Mouse (Mus musculus) thymus, adult 2 months (tissue): ENCODE data around the gene Nom1. TPM values are rescaled to one million over a fixed set of nuclear protein-coding genes. Genes with fewer than 3 reads are reported as not detected.

Experiments
- DNase-seq: peaks from one replicate; pipeline ENCODE4 v3.0.0; 2021
- H3K27ac ChIP-seq: fragments of 200-500 bp; 2 replicates; pipeline ENCODE4 v1.5.1; 2012; ENCODE audit warnings: low read length, control low read depth; ENCODE audit not compliant: control insufficient read depth, insufficient read depth
- H3K27me3 ChIP-seq: fragments of 200-500 bp; 2 replicates; pipeline ENCODE4 v1.6.1; 2012; ENCODE audit warnings: mild to moderate bottlenecking, low read length, moderate library complexity, mixed read lengths; ENCODE audit not compliant: control insufficient read depth, insufficient read depth
- H3K36me3 ChIP-seq: fragments of 200-500 bp; 2 replicates; pipeline ENCODE4 v1.6.1; 2012; ENCODE audit warnings: mild to moderate bottlenecking, low read length, moderate library complexity; ENCODE audit not compliant: control insufficient read depth, insufficient read depth
- H3K4me1 ChIP-seq: fragments of 200-500 bp; replicated peaks from 2 replicates; pipeline ENCODE4 v1.6.1; 2012; ENCODE audit warnings: low read length; ENCODE audit not compliant: control insufficient read depth, insufficient read depth
- H3K4me3 ChIP-seq: fragments of 200-500 bp; 2 replicates; pipeline ENCODE4 v1.5.1; 2012; ENCODE audit warnings: mild to moderate bottlenecking, low read length, control low read depth, moderate library complexity; ENCODE audit not compliant: control insufficient read depth, insufficient read depth
- CTCF ChIP-seq: fragments of 200-500 bp; IDR thresholded peaks from 2 replicates; pipeline ENCODE4 v1.5.1; 2012; ENCODE audit warnings: mild to moderate bottlenecking, control low read depth, low read length, moderate library complexity, borderline replicate concordance; ENCODE audit not compliant: control insufficient read depth, poor library complexity, insufficient read depth; ENCODE audit errors: extremely low read depth
- POLR2A ChIP-seq: fragments of 200-500 bp; IDR thresholded peaks from 2 replicates; pipeline ENCODE4 v1.6.1; 2012; ENCODE audit warnings: mild to moderate bottlenecking, low read length, control low read depth, moderate library complexity; ENCODE audit not compliant: control insufficient read depth, poor library complexity, insufficient read depth; ENCODE audit errors: extremely low read depth
- WGBS: fragments of 180-500 bp; shearing (Covaris S2); methylation state at CpG from one replicate; pipeline ENCODE4 v1.1.7; 2018; 5-methylcytosine and 5-hydroxymethylcytosine counted together
- polyA plus RNA-seq: library from polyadenylated mRNA; depleted of rRNA; stranded (reverse); fragments of >200 nt; gene quantifications from 2 replicates; pipeline ENCODE4 v1.2.3, GENCODE M21; 2012

Nom1 gene
- polyA plus RNA-seq, 1 experiment = 7.5 TPM

- TF ChIP-seq CTCF (no peak), POLR2A (no peak)
- 22% methylated on average over 10 of the region's 10 CpGs for WGBS
Observed at GRCm38 (mm10) chr5:29475041-29475440, 40.6 kb downstream of the Nom1 start.

DNA sequence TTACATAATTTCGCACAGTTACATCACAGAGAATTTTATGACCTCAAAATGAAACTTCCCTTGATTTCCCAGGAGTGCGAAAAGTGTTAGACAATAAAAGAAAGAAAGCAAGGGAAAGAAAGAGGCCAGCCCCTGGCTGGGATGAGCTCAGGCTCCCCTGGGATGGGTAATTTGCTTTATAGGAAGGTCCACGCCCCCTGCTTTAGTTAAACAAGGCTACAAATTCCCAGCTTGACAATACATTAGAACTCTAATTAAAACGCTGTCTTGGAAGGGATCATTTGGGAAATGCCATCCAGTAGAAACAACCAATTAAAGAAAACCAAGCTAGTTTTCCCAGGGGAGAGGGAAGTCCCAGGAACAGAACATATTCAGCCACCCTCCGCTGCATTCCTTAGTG, 41.1 kb downstream of the Nom1 start:
- DNase-seq = no peak
- Histone ChIP-seq H3K4me3 (no peak overlapping the region), H3K4me1 (no peaks in the 10 kb centered on the region), H3K27ac (no peak overlapping the region), H3K27me3 (peaks cover 47% of the 10 kb centered on the region), H3K36me3 (no peaks in the 10 kb centered on the region)
- TF ChIP-seq POLR2A (no peak), CTCF (no peak)
- WGBS = 21% methylated on average over 5 of the region's 5 CpGs

More at GRCm38 (mm10) chr5:29475041-29475440, 40.6 kb downstream of the Nom1 start:
- Histone ChIP-seq H3K4me1 (no peaks in the 10 kb centered on the region), H3K27me3 (peaks cover 44% of the 10 kb centered on the region), H3K36me3 (no peaks in the 10 kb centered on the region), H3K27ac (no peak overlapping the region), H3K4me3 (no peak overlapping the region)
- no peak for DNase-seq

- H3K4me3 ChIP-seq = no peak overlapping the region
- DNase-seq = no peak
- 6% methylated on average over 1 of the region's 1 CpGs for WGBS
- no peak overlapping the region for H3K27ac ChIP-seq
- H3K36me3 ChIP-seq = no peaks in the 10 kb centered on the region
- H3K4me1 ChIP-seq = no peaks in the 10 kb centered on the region
- H3K27me3 ChIP-seq = peaks cover 43% of the 10 kb centered on the region
- no peak for TF ChIP-seq CTCF
Observed at GRCm38 (mm10) chr5:29476021-29476420, 41.6 kb downstream of the Nom1 start.

DNA sequence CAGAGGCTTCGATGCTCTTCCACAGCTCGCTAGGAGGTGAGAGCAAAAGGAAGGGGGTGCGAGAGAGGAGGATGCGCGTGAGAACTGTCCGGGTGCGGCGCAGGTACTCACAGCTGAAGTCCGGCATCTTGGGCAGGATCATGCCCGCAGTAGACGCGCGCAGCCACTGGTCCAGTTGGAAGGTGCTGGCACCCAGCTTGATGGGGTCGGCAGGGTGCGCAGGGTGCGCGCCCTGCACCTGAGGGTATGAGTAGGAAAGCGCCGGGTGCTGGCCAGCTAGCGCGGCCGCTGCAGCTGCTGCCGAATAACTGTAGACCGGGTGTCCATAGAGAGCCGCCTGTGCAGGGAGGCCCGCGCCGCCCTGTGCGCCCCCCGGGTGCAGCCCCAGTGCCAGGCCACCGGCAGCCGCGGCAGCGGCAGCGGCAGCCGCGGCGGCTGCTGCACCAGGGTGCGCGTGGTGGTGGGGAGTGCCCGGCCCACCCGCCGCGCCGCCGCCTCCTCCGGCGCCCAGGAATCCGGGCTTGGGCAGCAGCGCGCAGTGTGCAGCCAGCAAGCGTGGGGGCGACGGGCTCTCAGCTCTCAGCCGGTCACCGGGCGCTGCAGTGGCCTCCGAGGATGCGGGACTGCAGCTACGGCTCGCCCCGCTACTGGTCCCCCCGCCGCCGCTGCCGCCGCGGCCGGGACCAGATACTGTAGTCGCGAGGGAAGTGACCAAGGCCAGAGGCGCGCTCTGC, 43.2 kb downstream of the Nom1 start:
- WGBS = 4% methylated on average over 70 of the region's 73 CpGs
- Histone ChIP-seq H3K36me3 (no peaks in the 10 kb centered on the region), H3K4me1 (no peaks in the 10 kb centered on the region), H3K27ac (no peak overlapping the region), H3K4me3 (no peak overlapping the region), H3K27me3 (peaks cover 35% of the 10 kb centered on the region)
- no peak for DNase-seq
- TF ChIP-seq CTCF = no peak
- no peak for TF ChIP-seq POLR2A

DNA sequence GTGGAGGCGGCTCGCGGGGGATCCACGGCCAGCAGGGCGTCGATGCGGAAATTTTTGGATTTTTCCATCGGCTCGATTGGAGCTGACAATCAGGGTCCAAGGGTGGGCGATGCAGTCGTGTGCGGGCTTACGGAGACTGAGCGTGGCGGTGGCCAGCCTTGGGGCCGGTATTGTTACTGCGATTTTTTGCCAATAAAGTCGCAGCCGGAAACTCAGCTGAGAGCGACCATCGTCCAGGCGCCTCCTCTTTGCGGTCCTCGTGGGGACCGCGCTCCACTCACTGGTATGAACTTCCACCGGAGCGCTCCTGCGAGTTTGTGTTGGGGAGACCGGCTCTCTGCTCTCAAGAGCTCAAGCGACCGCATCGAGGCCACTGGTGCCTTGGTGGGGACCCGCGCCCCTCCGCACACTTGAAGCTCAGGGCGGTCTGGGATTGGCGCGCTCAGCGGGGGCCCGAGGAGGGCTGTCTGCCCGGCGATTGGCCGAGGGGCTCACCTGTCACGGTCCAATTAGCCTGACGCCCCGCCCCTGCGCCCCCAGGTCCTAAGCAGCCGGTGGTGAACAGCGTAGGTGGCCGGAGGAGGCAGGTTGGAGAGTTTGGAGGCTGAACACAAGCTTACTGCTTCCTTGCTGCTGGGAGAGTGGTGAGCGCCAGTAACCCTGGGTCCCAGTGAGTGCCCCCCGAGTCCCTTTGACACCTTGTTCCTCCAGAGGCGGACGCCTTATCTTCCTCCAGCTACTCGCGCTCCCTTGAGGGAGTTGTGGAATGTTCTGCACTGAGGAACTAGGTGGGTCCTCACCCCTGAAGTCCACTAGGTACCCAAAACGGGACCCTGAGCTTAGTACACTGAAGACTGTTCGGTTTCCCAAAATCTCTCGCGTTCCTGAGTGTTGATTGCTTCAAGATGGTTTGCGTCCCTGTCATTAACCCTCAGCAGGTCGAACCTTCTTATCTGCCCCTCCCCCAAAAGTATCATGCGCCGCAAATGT, 44.0 kb downstream of the Nom1 start, which contains the start of gene Mnx1:
Mnx1 (minus strand) TSS at position 263 of the 990 bp plus-strand sequence.
- H3K27me3 ChIP-seq = peaks cover 31% of the 10 kb centered on the region

GRCm38 (mm10) chr5:29479198-29479593, 44.7 kb downstream of the Nom1 start:
- Histone ChIP-seq H3K27me3 (peaks cover 25% of the 10 kb centered on the region), H3K4me3 (no peak overlapping the region)
- 5% methylated on average over 14 of the region's 14 CpGs for WGBS

More for the DNA sequence above, 44.0 kb downstream of the Nom1 start, which contains the start of gene Mnx1:
- no peak for DNase-seq
- WGBS = 4% methylated on average over 65 of the region's 65 CpGs
- no peaks in the 10 kb centered on the region for H3K4me1 ChIP-seq
- H3K36me3 ChIP-seq = no peaks in the 10 kb centered on the region
- TF ChIP-seq POLR2A = no peak
- TF ChIP-seq CTCF = no peak
- H3K4me3 ChIP-seq = no peak within 1 kb of the TSS
- H3K27ac ChIP-seq = no peak within 1 kb of the TSS

More at GRCm38 (mm10) chr5:29479198-29479593, 44.7 kb downstream of the Nom1 start:
- DNase-seq = no peak
- Histone ChIP-seq H3K36me3 (no peaks in the 10 kb centered on the region), H3K27ac (no peak overlapping the region), H3K4me1 (no peaks in the 10 kb centered on the region)
- TF ChIP-seq CTCF (no peak), POLR2A (no peak)
